Mouse (Mus musculus) thymus, adult 2 months (tissue): ENCODE data around the gene Gtf2h5.

Experiments
- CTCF ChIP-seq: fragments of 200-500 bp; IDR thresholded peaks from 2 replicates; pipeline ENCODE4 v1.5.1; 2012; ENCODE audit warnings: mild to moderate bottlenecking, control low read depth, low read length, moderate library complexity, borderline replicate concordance; ENCODE audit not compliant: control insufficient read depth, poor library complexity, insufficient read depth; ENCODE audit errors: extremely low read depth
- POLR2A ChIP-seq: fragments of 200-500 bp; IDR thresholded peaks from 2 replicates; pipeline ENCODE4 v1.6.1; 2012; ENCODE audit warnings: mild to moderate bottlenecking, low read length, control low read depth, moderate library complexity; ENCODE audit not compliant: control insufficient read depth, poor library complexity, insufficient read depth; ENCODE audit errors: extremely low read depth

- TF ChIP-seq CTCF (no peak), POLR2A (no peak)
Observed at GRCm38 (mm10) chr17:6118861-6119260, 39.3 kb downstream of the Gtf2h5 start.
